Mouse (Mus musculus) lung, embryonic 16.5 days (tissue): ENCODE results near the gene Tbc1d8. TPM values are rescaled to one million over a fixed set of nuclear protein-coding genes. Genes with fewer than 3 reads are reported as not detected.

Experiments
- ATAC-seq: fragments of 200-750 bp; cut with Nextera tagmentation; 2 replicates; pipeline ENCODE4 v1.8.0; 2017; ENCODE audit warnings: low read depth, mild to moderate bottlenecking, moderate library complexity
- H3K27ac ChIP-seq: fragments of 300-500 bp; sonication (generic); 2 replicates; pipeline ENCODE4 v1.5.1; 2014; ENCODE audit warnings: mild to moderate bottlenecking, control low read depth, low read length
- H3K27me3 ChIP-seq: fragments of 300-500 bp; sonication (generic); 2 replicates; pipeline ENCODE4 v1.6.1; 2014; ENCODE audit warnings: low read depth, low read length, mixed read lengths; ENCODE audit not compliant: control insufficient read depth, insufficient read depth
- H3K36me3 ChIP-seq: fragments of 300-500 bp; sonication (generic); 2 replicates; pipeline ENCODE4 v1.6.1; 2014; ENCODE audit warnings: low read length; ENCODE audit not compliant: control insufficient read depth, insufficient read depth
- H3K4me1 ChIP-seq: fragments of 300-500 bp; sonication (generic); replicated peaks from 2 replicates; pipeline ENCODE4 v1.6.1; 2014; ENCODE audit warnings: low read length, mixed read lengths; ENCODE audit not compliant: control insufficient read depth, insufficient read depth
- H3K4me2 ChIP-seq: fragments of 300-500 bp; sonication (generic); 2 replicates; pipeline ENCODE4 v1.6.1; 2014; ENCODE audit warnings: low read depth, low read length, control low read depth
- H3K4me3 ChIP-seq: fragments of 300-500 bp; sonication (generic); 2 replicates; pipeline ENCODE4 v1.5.1; 2014; ENCODE audit warnings: mild to moderate bottlenecking, low read length, control low read depth
- H3K9ac ChIP-seq: fragments of 300-500 bp; sonication (generic); 2 replicates; pipeline ENCODE4 v1.6.1; 2014; ENCODE audit warnings: low read length, control low read depth
- H3K9me3 ChIP-seq: fragments of 300-500 bp; sonication (generic); 2 replicates; pipeline ENCODE4 v1.6.1; 2016; ENCODE audit warnings: low read length; ENCODE audit not compliant: control insufficient read depth
- WGBS: fragments of 180-500 bp; shearing (Covaris S2); extraction: QIAGEN DNeasy Blood & Tissue Kit; methylation state at CpG from one replicate; pipeline ENCODE4 v1.1.7; 2014; 5-methylcytosine and 5-hydroxymethylcytosine counted together
- polyA plus RNA-seq: library from polyadenylated mRNA; unstranded; fragments of >200 nt; fragmentation: Nextera tagmentation; extraction: Ambion mirVana; gene quantifications from 2 replicates; pipeline ENCODE4 v1.2.1, GENCODE M21; 2015

Gene Tbc1d8
- polyA plus RNA-seq, 1 experiment from 2014 or later, result 13.3 TPM

DNA sequence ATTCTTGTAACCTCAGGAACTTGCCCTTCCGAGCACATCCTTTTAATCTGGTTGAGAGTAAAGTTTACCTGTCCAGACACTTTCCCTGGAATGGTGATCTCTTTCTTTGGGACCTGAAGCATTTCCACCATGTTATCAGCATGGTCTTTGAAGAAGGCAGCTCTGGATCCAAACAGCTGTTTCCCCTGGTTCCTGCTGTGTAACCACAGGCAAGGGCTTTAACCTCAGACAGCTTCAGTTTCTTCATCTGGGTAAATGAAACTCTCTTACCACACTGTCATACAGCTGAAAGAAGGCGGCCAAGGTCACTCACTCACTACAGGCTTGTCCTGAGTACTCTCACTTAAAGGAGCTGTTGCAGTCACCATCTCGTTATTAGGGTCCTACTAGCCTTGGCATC is 8.8 kb upstream of the Tbc1d8 start:
- Histone ChIP-seq H3K4me2 (no peak overlapping the region), H3K27me3 (no peaks in the 10 kb centered on the region), H3K27ac (no peak overlapping the region), H3K9me3 (no peaks in the 10 kb centered on the region), H3K9ac (no peak overlapping the region), H3K4me3 (no peak overlapping the region), H3K4me1 (no peaks in the 10 kb centered on the region), H3K36me3 (no peaks in the 10 kb centered on the region)
- WGBS, result 63% methylated on average over 3 of the region's 3 CpGs
- no peak for ATAC-seq

DNA sequence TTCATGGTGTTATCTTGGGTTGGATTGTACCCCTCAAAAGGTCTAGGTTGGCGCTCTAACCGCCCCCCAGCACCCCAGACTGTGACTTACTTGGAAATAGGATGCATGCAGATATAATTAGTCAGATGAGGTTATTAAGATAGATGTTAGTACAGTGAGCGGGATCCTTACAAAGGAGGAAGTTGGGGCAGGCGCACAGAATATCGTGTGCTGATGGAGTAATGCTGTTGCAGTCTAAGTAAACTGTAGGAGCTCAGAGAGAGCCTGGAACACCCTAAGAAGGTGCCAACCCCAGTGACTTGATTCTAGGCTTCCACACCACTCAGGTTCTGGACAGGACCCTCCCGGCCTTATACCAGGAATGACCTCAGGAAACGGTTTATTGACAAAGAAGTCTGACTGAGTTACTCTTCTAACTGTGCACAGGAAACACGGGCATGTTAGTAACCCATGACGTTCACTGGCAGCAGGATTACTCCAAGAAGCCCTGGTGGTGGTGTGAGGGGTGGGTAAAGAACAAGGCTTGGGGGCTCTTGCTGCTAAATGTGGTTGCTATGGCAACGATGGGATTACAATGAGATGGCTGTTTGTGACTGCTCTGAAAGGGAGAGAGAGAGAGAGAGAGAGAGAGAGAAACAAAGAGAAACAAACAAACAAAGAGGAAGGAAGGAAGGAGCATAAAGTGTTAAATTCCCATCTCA is 3.7 kb upstream of the Tbc1d8 start:
- Histone ChIP-seq H3K4me1 (peaks cover 6% of the 10 kb centered on the region; the same call in 1 of the 2 replicates), H3K27me3 (peaks cover 4% of the 10 kb centered on the region; the same call in 1 of the 2 replicates), H3K4me3 (no peak overlapping the region), H3K4me2 (no peak overlapping the region), H3K9ac (no peak overlapping the region), H3K36me3 (no peaks in the 10 kb centered on the region), H3K27ac (no peak overlapping the region), H3K9me3 (no peaks in the 10 kb centered on the region)
- no peak for ATAC-seq
- WGBS, result 55% methylated on average over 10 of the region's 10 CpGs

DNA sequence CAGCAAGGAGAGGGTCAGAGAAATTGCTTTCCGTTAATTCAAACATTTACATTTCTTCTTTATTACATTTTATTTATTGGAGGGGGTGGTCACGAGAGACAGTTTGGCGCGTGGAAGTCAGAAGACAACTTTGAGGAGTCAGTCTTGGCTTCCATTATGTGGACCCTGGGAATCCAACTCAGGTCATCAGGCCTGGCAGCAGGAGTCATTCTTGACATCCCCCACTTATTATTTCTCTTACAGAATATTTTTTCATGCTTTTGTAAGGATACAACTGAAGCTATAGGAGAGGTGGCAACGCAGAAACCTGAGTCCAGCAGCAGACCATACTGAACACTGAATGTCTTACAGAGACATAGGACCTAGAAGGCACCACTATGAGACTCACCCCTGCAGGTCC is 699 bp upstream of the Tbc1d8 start:
- Histone ChIP-seq H3K4me3 (no peak overlapping the region; the same call in none of the 2 replicates), H3K9ac (no peak overlapping the region), H3K27me3 (peaks cover 5% of the 10 kb centered on the region; the same call in 1 of the 2 replicates), H3K36me3 (no peaks in the 10 kb centered on the region), H3K9me3 (no peaks in the 10 kb centered on the region), H3K4me1 (peaks cover 6% of the 10 kb centered on the region; the same call in 1 of the 2 replicates), H3K4me2 (peak overlapping the region; percentile 82), H3K27ac (peak overlapping the region; percentile 19)
- WGBS, result 54% methylated on average over 5 of the region's 5 CpGs
- ATAC-seq, result no peak

DNA sequence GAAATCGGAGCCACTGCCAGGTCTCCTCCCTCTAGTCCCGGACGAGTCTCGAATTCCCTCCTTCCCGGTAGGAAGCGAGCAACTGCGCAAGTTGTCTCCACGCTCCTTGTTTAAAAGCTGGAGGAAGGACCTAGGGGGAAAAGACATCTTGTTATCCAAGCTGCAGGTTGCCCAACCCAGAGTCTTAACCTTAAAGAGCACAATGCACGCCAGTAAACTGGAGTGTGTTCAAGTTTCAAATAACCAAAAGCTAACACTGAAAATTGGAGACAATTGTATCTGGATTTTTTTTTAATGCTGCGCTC is 293 bp upstream of the Tbc1d8 start:
- Histone ChIP-seq H3K4me2 (peak overlapping the region; percentile 82), H3K4me3 (peak overlapping the region; percentile 60), H3K9me3 (no peaks in the 10 kb centered on the region), H3K9ac (peak overlapping the region; percentile 64), H3K27me3 (peaks cover 5% of the 10 kb centered on the region; the same call in 1 of the 2 replicates), H3K36me3 (no peaks in the 10 kb centered on the region), H3K27ac (peak overlapping the region; percentile 85), H3K4me1 (peaks cover 6% of the 10 kb centered on the region; the same call in 1 of the 2 replicates)
- no peak for ATAC-seq
- 3% methylated on average over 10 of the region's 10 CpGs for WGBS

DNA sequence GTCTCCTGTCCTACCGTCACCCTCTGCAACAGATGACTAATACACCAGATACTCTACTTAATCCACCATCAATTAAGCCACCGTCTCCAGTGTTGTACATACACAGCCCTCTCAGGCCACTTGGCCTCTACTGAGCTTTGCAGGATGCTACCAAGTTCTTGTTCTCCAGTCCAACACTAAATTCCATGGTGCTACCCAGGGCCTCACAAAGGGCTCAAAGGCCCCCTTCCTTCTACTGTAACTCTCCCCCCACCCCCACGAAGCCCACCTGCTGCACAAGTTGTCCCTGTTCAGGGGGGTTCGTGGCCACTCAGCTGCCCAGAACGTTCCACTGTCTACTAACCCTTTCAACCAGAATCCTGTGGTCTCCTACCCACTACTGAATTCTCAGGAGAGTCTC is 1.5 kb downstream of the Tbc1d8 start:
- no peak overlapping the region for H3K9ac ChIP-seq
- H3K4me3 ChIP-seq, result peak overlapping the region; percentile 60
- H3K9me3 ChIP-seq, result no peaks in the 10 kb centered on the region
- peaks cover 6% of the 10 kb centered on the region; the same call in 1 of the 2 replicates for H3K4me1 ChIP-seq
- 76% methylated on average over 5 of the region's 5 CpGs for WGBS
- H3K27ac ChIP-seq, result no peak overlapping the region
- no peak for ATAC-seq
- no peaks in the 10 kb centered on the region for H3K36me3 ChIP-seq
- peak overlapping the region; percentile 82 for H3K4me2 ChIP-seq
- H3K27me3 ChIP-seq, result peaks cover 5% of the 10 kb centered on the region; the same call in 1 of the 2 replicates

DNA sequence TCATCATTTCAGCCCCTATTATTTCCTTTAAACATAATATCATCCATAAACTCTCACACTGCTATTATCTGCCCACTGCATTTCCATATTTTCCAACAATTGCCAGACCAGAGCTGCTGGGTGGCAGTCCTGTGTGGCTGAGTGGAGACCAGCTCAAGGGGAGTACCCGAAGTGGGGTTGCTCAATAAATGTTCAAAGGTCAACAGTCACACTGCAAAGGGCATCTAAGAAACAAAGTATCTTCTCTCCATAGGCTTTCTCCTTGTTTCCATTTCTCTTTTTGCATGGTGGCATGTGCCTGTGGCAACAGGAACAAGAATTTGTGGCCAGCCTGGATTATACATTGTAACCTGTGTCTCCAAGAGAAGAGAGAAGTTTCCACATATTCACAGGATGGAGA is 2.2 kb downstream of the Tbc1d8 start:
- H3K4me2 ChIP-seq, result no peak overlapping the region
- H3K4me1 ChIP-seq, result peaks cover 9% of the 10 kb centered on the region; the same call in 1 of the 2 replicates
- H3K9ac ChIP-seq, result no peak overlapping the region
- H3K36me3 ChIP-seq, result no peaks in the 10 kb centered on the region
- peaks cover 5% of the 10 kb centered on the region; the same call in 1 of the 2 replicates for H3K27me3 ChIP-seq
- ATAC-seq, result no peak
- H3K4me3 ChIP-seq, result no peak overlapping the region
- no peaks in the 10 kb centered on the region for H3K9me3 ChIP-seq
- 57% methylated on average over 1 of the region's 1 CpGs for WGBS
- H3K27ac ChIP-seq, result no peak overlapping the region

- peaks cover 10% of the 10 kb centered on the region; the same call in 1 of the 2 replicates for H3K4me1 ChIP-seq
- H3K9me3 ChIP-seq, result no peaks in the 10 kb centered on the region
- ATAC-seq, result no peak
- H3K27ac ChIP-seq, result no peak overlapping the region
- peaks cover 5% of the 10 kb centered on the region; the same call in 1 of the 2 replicates for H3K27me3 ChIP-seq
- no peak overlapping the region for H3K9ac ChIP-seq
- 76% methylated on average over 9 of the region's 9 CpGs for WGBS
- no peak overlapping the region for H3K4me2 ChIP-seq
- no peaks in the 10 kb centered on the region for H3K36me3 ChIP-seq
- H3K4me3 ChIP-seq, result no peak overlapping the region
Measured at GRCm38 (mm10) chr1:39474516-39474915, 4.0 kb downstream of the Tbc1d8 start.

DNA sequence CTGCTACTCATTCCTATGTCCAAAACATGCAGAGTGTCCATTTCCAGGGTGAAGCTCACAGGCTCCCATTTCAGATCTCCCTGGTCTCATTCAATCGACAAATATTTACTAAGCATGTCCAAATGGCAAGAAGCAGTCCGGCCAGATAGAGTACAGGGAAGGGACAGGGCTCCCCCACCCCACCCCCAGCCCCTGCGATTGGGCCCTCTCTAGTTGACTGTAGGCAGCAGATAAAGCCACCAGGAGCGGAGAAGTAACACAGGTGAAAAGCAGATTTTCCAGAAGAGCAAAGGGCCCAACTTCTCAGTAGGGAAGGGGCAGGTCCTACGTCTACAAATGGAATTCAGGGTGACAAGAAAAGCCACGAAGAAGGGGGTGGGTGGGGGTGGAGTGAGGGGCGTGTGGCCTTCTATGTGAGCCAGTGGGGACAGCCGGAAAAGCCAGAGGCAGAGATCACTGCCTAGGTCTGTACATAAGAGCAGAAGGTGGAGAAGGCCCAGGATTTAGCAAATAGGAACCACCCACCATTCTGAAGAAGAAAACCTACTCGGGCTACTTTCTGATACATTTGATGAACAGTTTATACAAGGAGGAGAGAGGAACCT is 7.2 kb downstream of the Tbc1d8 start:
- Histone ChIP-seq H3K36me3 (no peaks in the 10 kb centered on the region), H3K4me2 (no peak overlapping the region), H3K27ac (peak overlapping the region; percentile 23; the same call in 1 of the 2 replicates), H3K4me3 (no peak overlapping the region), H3K4me1 (peaks cover 5% of the 10 kb centered on the region; the same call in 1 of the 2 replicates), H3K9me3 (no peaks in the 10 kb centered on the region), H3K27me3 (no peaks in the 10 kb centered on the region), H3K9ac (no peak overlapping the region)
- WGBS, result 50% methylated on average over 9 of the region's 9 CpGs
- ATAC-seq, result no peak

DNA sequence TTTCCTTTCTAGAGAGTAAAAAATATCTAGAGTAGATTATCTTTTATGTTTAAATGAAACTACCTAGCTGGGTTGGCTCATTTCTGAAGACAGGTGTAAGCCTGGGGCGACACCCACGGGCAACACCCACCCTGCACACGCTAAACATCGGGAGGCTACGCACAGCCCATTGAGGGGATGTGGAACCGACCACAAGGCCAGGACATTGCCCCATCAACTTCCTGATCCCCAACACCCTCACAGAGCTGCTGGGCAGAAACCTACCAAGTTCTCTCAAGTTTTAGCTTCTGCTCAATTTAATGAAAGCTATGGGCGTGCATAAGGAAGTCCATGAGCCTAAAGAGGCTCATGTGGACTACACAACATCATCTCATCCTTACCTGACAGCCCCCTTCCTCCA is 9.6 kb downstream of the Tbc1d8 start:
- no peak overlapping the region for H3K4me3 ChIP-seq
- no peaks in the 10 kb centered on the region for H3K9me3 ChIP-seq
- H3K27ac ChIP-seq, result no peak overlapping the region
- H3K4me2 ChIP-seq, result no peak overlapping the region
- H3K36me3 ChIP-seq, result no peaks in the 10 kb centered on the region
- H3K27me3 ChIP-seq, result no peaks in the 10 kb centered on the region
- no peak overlapping the region for H3K9ac ChIP-seq
- no peak for ATAC-seq
- H3K4me1 ChIP-seq, result peaks cover 9% of the 10 kb centered on the region; the same call in 1 of the 2 replicates
- 81% methylated on average over 7 of the region's 7 CpGs for WGBS
